Mouse (Mus musculus) lung, postnatal 0 days (tissue): ENCODE results near the gene Jam2. TPM values are rescaled to one million over a fixed set of nuclear protein-coding genes. Genes with fewer than 3 reads are reported as not detected.

Source experiments
- ATAC-seq: fragments of 200-750 bp; cut with Nextera tagmentation; 2 replicates; pipeline ENCODE4 v1.8.0; 2017; ENCODE audit warnings: moderate library complexity
- DNase-seq: peaks from one replicate; pipeline ENCODE4 v3.0.0-alpha.2; 2016; ENCODE audit warnings: low spot score
- H3K27ac ChIP-seq: fragments of 300-500 bp; sonication (generic); 2 replicates; pipeline ENCODE4 v1.5.1; 2014; ENCODE audit warnings: antibody characterized with exemption, mild to moderate bottlenecking, low read length, mixed read lengths
- H3K27me3 ChIP-seq: fragments of 300-500 bp; sonication (generic); replicated peaks from 2 replicates; pipeline ENCODE4 v1.6.1; 2014; ENCODE audit warnings: low read length, mixed read lengths; ENCODE audit not compliant: insufficient read depth
- H3K36me3 ChIP-seq: fragments of 300-500 bp; sonication (generic); 2 replicates; pipeline ENCODE4 v1.6.1; 2014; ENCODE audit warnings: low read length, mixed read lengths; ENCODE audit not compliant: insufficient read depth
- H3K4me1 ChIP-seq: fragments of 300-500 bp; sonication (generic); 2 replicates; pipeline ENCODE4 v1.6.1; 2014; ENCODE audit warnings: antibody characterized with exemption, low read depth, low read length, mixed read lengths; ENCODE audit not compliant: insufficient read depth
- H3K4me2 ChIP-seq: fragments of 300-500 bp; sonication (generic); replicated peaks from 2 replicates; pipeline ENCODE4 v1.6.1; 2014; ENCODE audit warnings: low read depth, mild to moderate bottlenecking, low read length, moderate library complexity, mixed read lengths
- H3K4me3 ChIP-seq: fragments of 300-500 bp; sonication (generic); 2 replicates; pipeline ENCODE4 v1.5.1; 2014; ENCODE audit warnings: low read depth, low read length
- H3K9ac ChIP-seq: fragments of 300-500 bp; sonication (generic); replicated peaks from 2 replicates; pipeline ENCODE4 v1.6.1; 2014; ENCODE audit warnings: low read depth, mild to moderate bottlenecking
- H3K9me3 ChIP-seq: fragments of 300-500 bp; sonication (generic); 2 replicates; pipeline ENCODE4 v1.6.1; 2016; ENCODE audit warnings: low read length, mixed read lengths
- CTCF ChIP-seq: IDR thresholded peaks from 2 replicates; pipeline ENCODE4 v1.5.1; 2016; ENCODE audit warnings: antibody characterized with exemption, mild to moderate bottlenecking
- EP300 ChIP-seq: IDR thresholded peaks from 2 replicates; pipeline ENCODE4 v1.6.1; 2016; ENCODE audit warnings: antibody characterized with exemption, mild to moderate bottlenecking, control low read depth
- WGBS: fragments of 180-500 bp; shearing (Covaris S2); extraction: QIAGEN DNeasy Blood & Tissue Kit; methylation state at CpG from one replicate; pipeline ENCODE4 v1.1.7; 2014; 5-methylcytosine and 5-hydroxymethylcytosine counted together
- polyA plus RNA-seq: library from polyadenylated mRNA; unstranded; fragments of >200 nt; fragmentation: Nextera tagmentation; extraction: Ambion mirVana; gene quantifications from 2 replicates; pipeline ENCODE4 v1.2.1, GENCODE M21; 2015

Jam2 gene
- polyA plus RNA-seq, 1 experiment from 2014 or later: 38.2 TPM

DNA sequence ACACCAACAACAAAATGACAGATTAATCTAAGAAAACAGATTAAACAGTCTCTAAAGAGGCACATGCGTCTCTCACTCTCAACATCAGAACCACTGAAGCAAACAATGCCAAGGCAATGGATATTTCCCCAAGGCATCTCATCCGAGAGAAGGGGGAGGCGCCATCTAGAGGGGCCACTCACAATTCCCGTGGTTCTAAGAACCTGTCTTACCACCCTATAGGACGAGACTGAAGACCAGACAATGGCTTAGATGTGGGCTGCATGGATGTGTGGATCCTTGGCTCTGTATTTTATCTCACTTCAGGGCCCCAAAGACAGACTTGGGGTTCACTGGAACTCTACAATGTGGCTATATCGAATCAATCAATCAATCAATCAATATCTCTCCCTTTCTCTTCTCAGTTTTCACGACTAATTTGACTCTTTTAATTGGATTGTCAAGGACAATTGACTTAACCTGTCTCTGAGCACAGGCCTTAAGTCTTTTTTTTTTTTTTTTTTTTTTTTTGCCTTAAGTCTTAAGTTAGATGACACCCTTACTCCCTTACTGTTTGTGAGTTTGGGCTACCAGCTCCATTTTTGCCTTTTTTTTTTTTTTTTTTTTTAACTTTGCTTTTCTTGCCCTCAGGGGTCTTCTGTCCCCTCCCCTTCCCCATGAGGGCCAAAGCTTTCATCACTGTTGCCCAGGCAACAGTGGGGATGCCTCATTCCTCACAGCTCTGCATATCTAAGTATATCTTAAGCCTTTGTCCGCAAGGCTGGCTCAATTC is 1.2 kb upstream of the Jam2 start:
- Histone ChIP-seq H3K27me3 (no peaks in the 10 kb centered on the region), H3K9ac (no peak overlapping the region), H3K4me1 (peaks cover 3% of the 10 kb centered on the region; the same call in 1 of the 2 replicates), H3K4me3 (no peak overlapping the region), H3K9me3 (no peaks in the 10 kb centered on the region), H3K27ac (no peak overlapping the region), H3K36me3 (no peaks in the 10 kb centered on the region), H3K4me2 (no peak overlapping the region)
- DNase-seq (no peak), ATAC-seq (no peak)
- TF ChIP-seq CTCF (peak; percentile 28), EP300 (no peak)
- WGBS: 34% methylated on average over 8 of the region's 8 CpGs

DNA sequence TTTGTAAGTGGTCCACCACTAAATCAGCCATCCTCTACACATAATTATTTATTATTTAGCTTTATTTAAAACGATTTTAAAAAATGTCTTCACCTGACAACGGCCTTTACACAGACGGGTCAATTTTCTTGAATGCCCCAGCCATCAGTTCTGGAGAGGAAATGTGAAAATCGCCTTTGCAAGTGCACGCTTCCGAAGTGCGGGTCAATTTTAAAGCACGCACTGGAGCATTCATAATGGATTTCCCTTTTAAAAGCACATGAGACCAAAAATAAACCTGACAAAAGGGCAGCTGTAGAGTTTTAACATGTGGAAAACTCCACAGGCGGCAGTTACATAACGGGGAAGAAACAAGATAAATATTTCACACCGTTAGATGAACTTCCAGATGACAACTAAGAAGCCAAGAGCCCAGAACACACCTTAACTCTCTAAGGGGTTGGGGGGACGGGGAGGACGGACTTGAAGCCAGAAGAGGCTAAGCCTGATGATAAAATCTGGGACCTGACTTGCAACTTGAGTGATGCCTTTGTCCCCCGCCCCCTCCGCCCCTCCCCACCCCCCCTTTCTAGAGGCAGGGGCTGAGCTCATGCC is 558 bp upstream of the Jam2 start:
- TF ChIP-seq CTCF: no peak
- TF ChIP-seq EP300: no peak
- Histone ChIP-seq H3K4me2 (peak overlapping the region; percentile 88), H3K4me3 (peak overlapping the region; percentile 52), H3K27ac (no peak overlapping the region), H3K9me3 (no peaks in the 10 kb centered on the region), H3K4me1 (peaks cover 3% of the 10 kb centered on the region; the same call in 1 of the 2 replicates), H3K27me3 (no peaks in the 10 kb centered on the region), H3K9ac (no peak overlapping the region), H3K36me3 (no peaks in the 10 kb centered on the region)
- ATAC-seq: no peak
- DNase-seq: no peak
- WGBS: 5% methylated on average over 15 of the region's 15 CpGs

DNA sequence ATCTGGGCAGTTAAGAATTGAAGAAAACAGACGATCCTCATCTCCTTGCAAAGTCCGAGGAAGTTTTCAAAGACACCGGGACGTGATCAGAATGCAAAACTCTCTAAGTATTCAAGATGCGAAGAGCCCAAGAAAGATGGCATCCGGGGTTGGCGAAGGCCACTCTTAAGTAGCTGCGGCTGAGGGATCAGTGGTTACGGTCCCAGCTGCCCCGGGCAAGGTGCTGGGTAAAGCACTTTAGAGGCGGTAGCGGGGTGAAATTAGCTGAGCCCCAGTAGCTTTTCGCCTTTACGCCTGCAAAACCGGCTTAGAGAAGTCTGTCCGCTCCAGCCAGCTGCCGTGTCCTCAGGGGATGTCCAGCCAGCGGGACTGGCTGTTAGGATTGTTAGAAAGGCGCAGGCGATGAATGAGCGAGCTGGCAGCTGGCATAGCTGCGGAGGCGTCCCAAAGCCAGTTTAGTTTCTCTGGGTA is 873 bp downstream of the Jam2 start:
- DNase-seq (peak; percentile 16), ATAC-seq (no peak)
- 2% methylated on average over 23 of the region's 23 CpGs for WGBS
- peak overlapping the region; percentile 52 for H3K4me3 ChIP-seq
- peak overlapping the region; percentile 73 for H3K27ac ChIP-seq
- H3K27me3 ChIP-seq: no peaks in the 10 kb centered on the region
- no peak for TF ChIP-seq CTCF
- no peak for TF ChIP-seq EP300
- peak overlapping the region; percentile 88 for H3K4me2 ChIP-seq
- H3K36me3 ChIP-seq: no peaks in the 10 kb centered on the region
- H3K4me1 ChIP-seq: peaks cover 3% of the 10 kb centered on the region; the same call in 1 of the 2 replicates
- no peaks in the 10 kb centered on the region; the same call in 1 of the 2 replicates for H3K9me3 ChIP-seq
- H3K9ac ChIP-seq: peak overlapping the region; percentile 37

DNA sequence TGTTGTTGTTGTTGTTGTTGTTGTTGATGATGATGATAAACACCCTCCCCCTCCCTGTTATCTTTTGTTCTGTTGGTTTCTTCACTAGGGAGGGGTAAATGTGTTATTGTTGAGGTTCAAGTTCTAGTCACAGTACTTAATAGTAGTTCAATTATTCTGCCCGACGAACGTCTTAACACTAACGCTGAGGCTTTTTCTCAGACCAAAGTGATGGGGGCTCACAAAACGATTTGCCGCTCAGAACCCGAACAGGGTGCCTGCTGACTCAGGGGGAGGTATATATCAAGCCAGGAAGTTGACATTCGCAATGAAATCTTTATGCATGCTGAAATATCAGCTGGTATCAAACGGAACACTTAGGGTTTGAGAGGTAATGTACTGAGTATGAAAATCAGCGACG is 1.4 kb downstream of the Jam2 start:
- H3K9ac ChIP-seq: no peak overlapping the region
- DNase-seq (no peak), ATAC-seq (no peak)
- H3K9me3 ChIP-seq: no peaks in the 10 kb centered on the region; the same call in 1 of the 2 replicates
- TF ChIP-seq EP300: no peak
- no peak for TF ChIP-seq CTCF
- H3K36me3 ChIP-seq: no peaks in the 10 kb centered on the region
- peak overlapping the region; percentile 52 for H3K4me3 ChIP-seq
- peak overlapping the region; percentile 88 for H3K4me2 ChIP-seq
- no peak overlapping the region for H3K27ac ChIP-seq
- H3K4me1 ChIP-seq: peaks cover 3% of the 10 kb centered on the region; the same call in 1 of the 2 replicates
- no peaks in the 10 kb centered on the region for H3K27me3 ChIP-seq
- 32% methylated on average over 11 of the region's 11 CpGs for WGBS

DNA sequence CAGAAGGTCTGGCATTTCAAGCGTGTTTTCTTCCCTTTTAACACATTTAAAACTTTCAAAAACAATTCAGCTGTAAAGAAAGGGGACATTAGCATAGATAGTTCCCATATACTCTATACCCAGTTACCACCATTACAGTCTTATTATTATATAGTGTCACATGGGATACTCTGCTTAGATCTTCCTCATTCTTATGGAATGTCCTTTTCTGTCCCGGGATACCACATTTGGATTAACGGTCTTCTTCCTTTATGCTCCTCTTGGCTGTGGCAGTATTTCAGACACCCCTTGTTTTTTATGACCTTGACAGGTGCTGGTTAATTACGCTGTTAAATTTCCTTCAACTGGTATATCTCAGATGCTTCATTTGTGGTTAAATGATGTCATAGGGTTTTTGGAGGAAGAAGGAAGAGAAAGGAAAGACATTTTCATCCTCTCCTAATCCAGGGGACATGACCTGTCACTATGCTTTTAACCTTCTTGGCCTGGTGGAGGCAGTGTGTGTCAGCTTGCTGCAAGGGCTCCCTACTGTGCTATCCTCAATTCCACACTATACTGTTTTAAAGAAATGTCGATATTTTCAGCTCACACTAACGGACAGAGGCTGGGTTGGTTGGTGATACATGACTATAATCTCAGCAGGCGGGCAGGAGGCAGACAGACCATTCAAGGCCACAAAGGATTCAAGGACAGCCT is 2.3 kb downstream of the Jam2 start:
- Histone ChIP-seq H3K27me3 (no peaks in the 10 kb centered on the region), H3K4me2 (peak overlapping the region; percentile 88; the same call in 1 of the 2 replicates), H3K4me3 (0 out of 2 replicates have a peak overlapping the region, but pooled peaks have one; percentile 52), H3K36me3 (no peaks in the 10 kb centered on the region), H3K27ac (no peak overlapping the region), H3K9me3 (no peaks in the 10 kb centered on the region; the same call in 1 of the 2 replicates), H3K9ac (no peak overlapping the region), H3K4me1 (peaks cover 3% of the 10 kb centered on the region; the same call in 1 of the 2 replicates)
- ATAC-seq (no peak), DNase-seq (no peak)
- WGBS: 55% methylated on average over 7 of the region's 7 CpGs
- peak; percentile 68 for TF ChIP-seq CTCF
- TF ChIP-seq EP300: no peak

DNA sequence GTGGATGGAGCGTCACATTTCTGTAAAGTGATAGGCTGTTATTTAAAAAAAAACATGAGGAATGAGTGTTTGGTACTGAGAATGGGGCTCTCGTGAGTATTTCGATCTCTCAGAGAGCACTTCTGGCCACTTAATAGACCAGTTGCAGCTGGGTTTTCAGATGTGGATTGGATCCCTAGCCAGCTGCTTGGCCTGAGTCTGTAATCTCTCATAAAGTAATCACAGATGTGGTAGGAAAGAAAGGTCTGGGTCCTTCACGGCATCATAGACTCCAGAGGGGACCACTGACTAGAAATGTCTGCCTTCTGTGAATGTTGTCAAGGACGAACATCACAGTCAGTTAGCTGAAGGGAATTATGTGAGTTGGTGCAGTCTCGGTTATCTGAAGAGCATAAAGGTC is 4.5 kb downstream of the Jam2 start:
- Histone ChIP-seq H3K4me1 (peaks cover 2% of the 10 kb centered on the region; the same call in 1 of the 2 replicates), H3K9ac (no peak overlapping the region), H3K36me3 (no peaks in the 10 kb centered on the region), H3K4me2 (no peak overlapping the region), H3K27me3 (no peaks in the 10 kb centered on the region), H3K27ac (no peak overlapping the region), H3K4me3 (no peak overlapping the region), H3K9me3 (no peaks in the 10 kb centered on the region; the same call in 1 of the 2 replicates)
- DNase-seq (no peak), ATAC-seq (no peak)
- no peak for TF ChIP-seq CTCF
- no peak for TF ChIP-seq EP300
- WGBS: 73% methylated on average over 6 of the region's 6 CpGs
